Mouse (Mus musculus) lung, embryonic 16.5 days (tissue): ENCODE results near the gene Lhx6. TPM values are rescaled to one million over a fixed set of nuclear protein-coding genes. Genes with fewer than 3 reads are reported as not detected.

Source experiments
- ATAC-seq: fragments of 200-750 bp; cut with Nextera tagmentation; 2 replicates; pipeline ENCODE4 v1.8.0; 2017; ENCODE audit warnings: low read depth, mild to moderate bottlenecking, moderate library complexity
- H3K27ac ChIP-seq: fragments of 300-500 bp; sonication (generic); 2 replicates; pipeline ENCODE4 v1.5.1; 2014; ENCODE audit warnings: mild to moderate bottlenecking, control low read depth, low read length
- H3K27me3 ChIP-seq: fragments of 300-500 bp; sonication (generic); 2 replicates; pipeline ENCODE4 v1.6.1; 2014; ENCODE audit warnings: low read depth, low read length, mixed read lengths; ENCODE audit not compliant: control insufficient read depth, insufficient read depth
- H3K36me3 ChIP-seq: fragments of 300-500 bp; sonication (generic); 2 replicates; pipeline ENCODE4 v1.6.1; 2014; ENCODE audit warnings: low read length; ENCODE audit not compliant: control insufficient read depth, insufficient read depth
- H3K4me1 ChIP-seq: fragments of 300-500 bp; sonication (generic); replicated peaks from 2 replicates; pipeline ENCODE4 v1.6.1; 2014; ENCODE audit warnings: low read length, mixed read lengths; ENCODE audit not compliant: control insufficient read depth, insufficient read depth
- H3K4me2 ChIP-seq: fragments of 300-500 bp; sonication (generic); 2 replicates; pipeline ENCODE4 v1.6.1; 2014; ENCODE audit warnings: low read depth, low read length, control low read depth
- H3K4me3 ChIP-seq: fragments of 300-500 bp; sonication (generic); 2 replicates; pipeline ENCODE4 v1.5.1; 2014; ENCODE audit warnings: mild to moderate bottlenecking, low read length, control low read depth
- H3K9ac ChIP-seq: fragments of 300-500 bp; sonication (generic); 2 replicates; pipeline ENCODE4 v1.6.1; 2014; ENCODE audit warnings: low read length, control low read depth
- H3K9me3 ChIP-seq: fragments of 300-500 bp; sonication (generic); 2 replicates; pipeline ENCODE4 v1.6.1; 2016; ENCODE audit warnings: low read length; ENCODE audit not compliant: control insufficient read depth
- WGBS: fragments of 180-500 bp; shearing (Covaris S2); extraction: QIAGEN DNeasy Blood & Tissue Kit; methylation state at CpG from one replicate; pipeline ENCODE4 v1.1.7; 2014; 5-methylcytosine and 5-hydroxymethylcytosine counted together
- polyA plus RNA-seq: library from polyadenylated mRNA; unstranded; fragments of >200 nt; fragmentation: Nextera tagmentation; extraction: Ambion mirVana; gene quantifications from 2 replicates; pipeline ENCODE4 v1.2.1, GENCODE M21; 2015

Lhx6 gene
- polyA plus RNA-seq, 1 experiment from 2014 or later: 4.7 TPM

DNA sequence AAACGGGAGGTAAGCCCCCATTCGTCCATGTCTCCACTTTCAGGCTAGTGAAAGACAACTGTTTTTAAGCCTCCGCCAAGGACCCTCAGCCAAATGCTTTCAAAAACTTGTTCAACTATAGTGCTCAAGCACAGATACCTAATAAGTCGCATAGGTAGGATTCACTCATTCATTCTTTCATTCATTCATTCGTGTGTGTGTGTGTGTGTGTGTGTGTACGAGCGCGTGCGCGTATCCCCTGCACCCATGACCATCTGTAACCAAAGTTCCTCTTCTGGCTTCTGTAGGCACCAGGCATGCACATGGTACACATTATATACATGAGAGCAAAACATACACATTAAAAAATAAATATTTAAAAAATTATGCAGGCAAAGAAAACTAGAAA lies 55.6 kb downstream of the Lhx6 start:
- WGBS: 36% methylated on average over 10 of the region's 10 CpGs
- Histone ChIP-seq H3K9ac (no peak overlapping the region), H3K9me3 (no peaks in the 10 kb centered on the region), H3K4me2 (peak overlapping the region; percentile 73), H3K4me3 (peak overlapping the region; percentile 85), H3K27ac (no peak overlapping the region), H3K27me3 (no peaks in the 10 kb centered on the region), H3K4me1 (peaks cover 6% of the 10 kb centered on the region), H3K36me3 (no peaks in the 10 kb centered on the region)
- ATAC-seq: no peak; the same call in 1 of the 2 replicates

DNA sequence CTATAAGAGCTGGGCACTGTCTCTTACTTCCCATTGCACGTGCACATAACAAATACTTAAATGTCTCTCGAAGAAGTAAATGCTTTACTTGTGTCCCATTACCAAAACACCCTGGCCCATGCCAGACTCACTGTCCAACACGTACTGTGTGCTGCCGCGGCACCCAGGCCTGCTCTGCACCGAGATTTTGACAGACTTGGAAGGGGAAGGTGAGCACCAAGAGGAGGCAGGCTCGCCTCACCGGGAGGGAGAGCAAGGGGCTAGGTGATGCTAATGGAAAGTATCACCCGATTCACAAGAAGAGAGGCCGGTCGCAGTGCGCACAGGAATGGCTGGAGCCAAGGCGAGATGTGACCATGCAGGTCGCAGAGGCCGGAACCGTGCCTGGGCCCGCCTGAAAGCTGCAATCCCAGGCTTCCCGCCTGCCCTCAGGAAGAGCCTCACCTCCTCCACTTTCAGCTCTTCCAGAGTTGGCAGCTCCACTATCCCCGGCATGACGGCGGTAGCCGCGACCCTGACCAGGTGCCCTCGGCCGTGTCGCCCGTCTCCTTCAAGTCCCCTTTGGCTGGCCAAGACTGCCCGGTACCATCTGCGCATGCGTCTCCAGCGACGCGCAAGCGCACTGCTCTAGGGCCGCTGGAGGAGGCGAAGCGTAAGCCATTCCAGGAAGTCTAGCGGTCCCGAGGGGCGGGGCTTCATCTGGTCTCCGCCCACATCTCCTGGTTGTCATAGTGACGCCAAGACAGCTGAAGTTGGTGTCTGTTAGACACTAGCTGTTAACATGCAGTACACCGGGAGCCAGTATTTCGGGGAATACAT lies 56.3 kb downstream of the Lhx6 start, which contains the start of the genes Ndufa8 and Morn5:
TSS of gene Ndufa8 (minus strand) at position 659 of the 819 bp plus-strand sequence.
TSS of gene Morn5 (plus strand) at position 711 of the 819 bp plus-strand sequence.
- H3K9ac ChIP-seq: peak within 1 kb of the TSS; percentile 91
- under 1% methylated on average over 44 of the region's 44 CpGs for whole genome bisulfite sequencing
- no peaks in the 10 kb centered on the region for H3K27me3 ChIP-seq
- H3K4me2 ChIP-seq: peak within 1 kb of the TSS; percentile 73
- H3K4me3 ChIP-seq: peak within 1 kb of the TSS; percentile 85
- H3K9me3 ChIP-seq: no peaks in the 10 kb centered on the region
- H3K36me3 ChIP-seq: 0 out of 2 replicates have a peak, but pooled peaks cover 2% of the 10 kb centered on the region
- H3K27ac ChIP-seq: peak within 1 kb of the TSS; percentile 28; the same call in 1 of the 2 replicates
- peaks cover 6% of the 10 kb centered on the region for H3K4me1 ChIP-seq
- peak; percentile 99 for ATAC-seq

DNA sequence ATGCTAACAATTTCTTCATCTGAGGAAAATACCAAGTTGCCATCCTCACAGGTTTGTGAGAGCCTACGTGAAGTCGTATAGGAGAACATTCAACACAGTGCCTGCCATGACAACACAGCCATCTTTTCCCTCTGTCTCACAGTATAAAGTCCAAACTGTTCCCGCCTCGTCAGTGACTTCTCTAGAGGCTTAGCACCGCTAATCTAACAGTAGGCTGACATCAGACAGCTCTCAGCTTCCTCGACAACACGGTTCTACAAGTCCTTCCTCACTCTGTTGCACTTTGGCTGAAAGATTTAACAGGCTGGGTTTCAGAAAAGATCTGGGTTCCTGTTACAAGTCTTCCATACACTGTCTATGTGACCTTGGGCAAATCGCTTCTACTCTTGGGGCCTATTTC lies 57.0 kb downstream of the Lhx6 start:
- Histone ChIP-seq H3K9ac (peak overlapping the region; percentile 91), H3K36me3 (0 out of 2 replicates have a peak, but pooled peaks cover 5% of the 10 kb centered on the region), H3K27me3 (no peaks in the 10 kb centered on the region), H3K4me1 (peaks cover 6% of the 10 kb centered on the region), H3K9me3 (no peaks in the 10 kb centered on the region), H3K4me3 (peak overlapping the region; percentile 85), H3K4me2 (peak overlapping the region; percentile 73), H3K27ac (no peak overlapping the region)
- 57% methylated on average over 8 of the region's 8 CpGs for WGBS
- no peak for ATAC-seq

DNA sequence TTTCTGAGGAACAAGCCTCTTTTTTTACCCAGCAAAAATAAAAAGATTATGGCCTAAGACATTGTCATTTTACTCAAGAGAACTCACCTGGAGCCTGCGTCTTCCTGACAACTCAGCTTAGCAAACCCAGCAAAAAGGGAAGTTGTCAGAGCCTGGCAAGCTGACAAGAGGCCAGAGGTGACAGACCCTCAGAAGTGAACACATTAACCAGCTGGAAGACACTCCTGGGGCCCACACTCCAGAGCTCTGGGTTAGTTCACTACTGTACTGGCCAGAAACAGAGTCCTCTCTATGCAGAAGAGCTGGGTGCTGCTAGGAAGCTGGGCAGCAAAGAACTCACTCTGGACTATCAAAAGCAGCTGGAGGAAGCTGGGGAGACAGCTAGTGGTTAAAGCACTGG lies 64.3 kb downstream of the Lhx6 start:
- Histone ChIP-seq H3K9ac (no peak overlapping the region), H3K27me3 (no peaks in the 10 kb centered on the region), H3K4me2 (no peak overlapping the region), H3K9me3 (no peaks in the 10 kb centered on the region), H3K4me3 (no peak overlapping the region), H3K27ac (no peak overlapping the region), H3K36me3 (peaks cover 16% of the 10 kb centered on the region), H3K4me1 (peaks cover 9% of the 10 kb centered on the region; the same call in 1 of the 2 replicates)
- ATAC-seq: no peak
- 84% methylated on average over 1 of the region's 1 CpGs for WGBS

DNA sequence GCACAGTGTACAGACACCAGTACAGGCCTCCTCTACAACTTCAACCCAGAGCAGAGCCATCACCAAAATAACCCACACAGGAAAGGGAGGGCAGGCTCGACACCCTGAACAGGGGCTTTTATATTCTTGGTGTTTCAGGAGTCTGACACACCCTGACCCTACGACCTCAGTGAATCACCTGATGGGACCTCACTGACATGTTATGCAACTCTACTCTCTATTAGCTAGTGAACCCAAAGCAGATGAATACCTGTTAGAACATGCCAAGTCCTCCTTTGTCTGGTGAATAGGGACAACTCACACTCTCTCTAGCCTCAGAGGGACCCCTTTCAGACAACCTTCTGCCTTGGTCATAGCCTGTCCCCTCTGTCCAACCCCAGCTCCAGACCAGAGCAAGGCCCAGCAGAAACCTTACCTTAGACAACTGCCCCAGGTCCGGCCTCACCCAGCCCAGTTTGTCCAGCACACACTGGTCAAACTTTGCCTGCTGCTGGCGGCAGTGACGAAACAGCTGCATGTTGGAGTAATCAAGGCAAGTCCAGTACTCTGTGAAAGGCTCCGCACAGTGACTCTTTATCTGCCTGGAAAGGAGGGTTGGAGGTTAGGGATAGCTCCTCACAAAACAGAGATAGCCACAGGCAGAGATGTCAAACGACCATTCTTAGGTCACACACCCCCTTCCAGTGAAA lies 65.8 kb downstream of the Lhx6 start:
- Histone ChIP-seq H3K27ac (no peak overlapping the region), H3K9me3 (no peaks in the 10 kb centered on the region), H3K9ac (no peak overlapping the region), H3K36me3 (peaks cover 16% of the 10 kb centered on the region), H3K4me2 (no peak overlapping the region), H3K4me3 (no peak overlapping the region), H3K4me1 (peaks cover 9% of the 10 kb centered on the region; the same call in 1 of the 2 replicates), H3K27me3 (no peaks in the 10 kb centered on the region)
- 77% methylated on average over 7 of the region's 7 CpGs for WGBS
- ATAC-seq: no peak

- H3K36me3 ChIP-seq: peaks cover 9% of the 10 kb centered on the region
These were observed 69.7 kb downstream of the Lhx6 start for GRCm38 (mm10) chr2:36035413-36036081.

DNA sequence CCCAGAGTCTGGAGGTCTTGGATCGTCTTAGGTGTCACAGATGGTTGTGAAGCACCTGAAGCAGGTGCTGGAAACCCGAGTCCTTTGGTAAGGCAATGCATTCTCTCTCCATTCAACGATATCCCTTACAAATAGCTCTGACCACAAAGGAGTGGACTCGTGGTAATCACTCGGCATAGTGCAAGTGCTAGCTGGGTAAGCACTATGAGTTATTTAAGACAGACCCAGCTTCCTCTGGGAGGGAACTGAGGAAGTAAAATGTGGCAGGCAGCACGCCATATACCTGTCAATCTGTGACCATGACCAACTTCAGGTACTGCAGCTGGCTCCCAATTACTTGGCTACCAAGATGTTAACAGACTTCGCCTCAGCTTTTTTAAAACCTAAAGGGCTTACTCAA lies 70.3 kb downstream of the Lhx6 start:
- no peaks in the 10 kb centered on the region for H3K9me3 ChIP-seq
- no peak overlapping the region for H3K27ac ChIP-seq
- H3K4me2 ChIP-seq: no peak overlapping the region
- H3K4me1 ChIP-seq: peaks cover 2% of the 10 kb centered on the region; the same call in 1 of the 2 replicates
- peaks cover 9% of the 10 kb centered on the region for H3K36me3 ChIP-seq
- no peak for ATAC-seq
- WGBS: 79% methylated on average over 7 of the region's 7 CpGs
- H3K9ac ChIP-seq: no peak overlapping the region
- H3K4me3 ChIP-seq: no peak overlapping the region
- no peaks in the 10 kb centered on the region for H3K27me3 ChIP-seq

More at GRCm38 (mm10) chr2:36035413-36036081, 69.7 kb downstream of the Lhx6 start:
- no peak overlapping the region for H3K4me3 ChIP-seq
- ATAC-seq: peak; percentile 60
- no peak overlapping the region for H3K9ac ChIP-seq
- no peaks in the 10 kb centered on the region for H3K9me3 ChIP-seq
- H3K27ac ChIP-seq: peak overlapping the region; percentile 55; the same call in 1 of the 2 replicates
- peaks cover 2% of the 10 kb centered on the region; the same call in 1 of the 2 replicates for H3K4me1 ChIP-seq
- WGBS: 53% methylated on average over 11 of the region's 11 CpGs
- H3K4me2 ChIP-seq: no peak overlapping the region
- no peaks in the 10 kb centered on the region for H3K27me3 ChIP-seq

DNA sequence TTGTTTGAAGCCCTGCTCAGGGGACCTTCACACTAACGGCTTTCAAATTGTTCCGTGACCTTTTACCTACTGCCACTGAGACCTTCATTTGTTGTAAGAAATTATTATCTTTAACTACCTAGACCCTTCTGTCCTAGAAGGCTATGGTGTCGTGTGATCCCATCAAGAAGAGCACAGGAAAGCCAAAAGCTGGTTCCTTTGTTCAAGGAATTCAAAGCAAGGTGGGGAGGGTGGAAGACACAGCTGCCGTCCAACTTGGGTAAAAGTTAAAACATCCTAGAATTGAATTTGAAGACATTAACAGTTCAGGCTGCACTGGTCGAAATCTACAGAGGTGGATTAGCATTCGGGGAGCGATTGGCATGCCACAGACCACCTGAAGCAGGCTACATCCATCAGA lies 71.2 kb downstream of the Lhx6 start:
- no peak overlapping the region for H3K27ac ChIP-seq
- peaks cover 2% of the 10 kb centered on the region; the same call in 1 of the 2 replicates for H3K4me1 ChIP-seq
- no peaks in the 10 kb centered on the region for H3K9me3 ChIP-seq
- H3K9ac ChIP-seq: no peak overlapping the region
- H3K4me3 ChIP-seq: no peak overlapping the region
- 71% methylated on average over 7 of the region's 7 CpGs for WGBS
- H3K27me3 ChIP-seq: no peaks in the 10 kb centered on the region
- H3K36me3 ChIP-seq: peaks cover 9% of the 10 kb centered on the region
- H3K4me2 ChIP-seq: no peak overlapping the region
- no peak for ATAC-seq
